13 mouse cellular contexts compared by ENCODE assay signal in genomic region chr6:50053086-50053485, GRCm38 (mm10). TPM values are rescaled to one million over a fixed set of nuclear protein-coding genes. Genes with fewer than 3 reads are reported as not detected.
A peak's percentile ranks its signal among the peaks of the same experiment; 100 is the strongest.
DNase-seq lines count a peak whose midpoint lies in the region; ATAC-seq lines count a peak whose summit lies in the region.
"Had no signal": no experiment of that assay in that cellular context is flagged by ENCODE, and none has a peak within 500 bp of the region (broad histone marks: within the 10 kb centered on the region; RNA-seq: fewer than 3 reads in every experiment).

No protein-coding gene starts in this region.

- H3K4me1 ChIP-seq in forebrain, embryonic 10.5 days, result peaks cover 14% of the 10 kb centered on the region
- H3K4me1 ChIP-seq: liver, embryonic 15.5 days had no signal

- 78% methylated on average over 2 of the region's 2 CpGs for WGBS in forebrain, embryonic 10.5 days

- DNase-seq in cerebellum, postnatal 10 days, result peak; percentile 18 to 29
- DNase-seq in kidney, postnatal 10 days, result peak; percentile 38
- DNase-seq in kidney, adult 11 months, result no peak
- DNase-seq in NIH3T3 (ENCODE audit: low read depth), result peak; percentile 29
- peak; percentile 46 for DNase-seq in fibroblast of lung, adult 2 months (ENCODE audit: low read depth)
- no peak for DNase-seq in forebrain, embryonic 10.5 days (ENCODE audit: extremely low spot score, low spot score)
- DNase-seq: cerebellum, postnatal 36 days; forebrain, postnatal 0 days; right cerebral cortex, postnatal 14 days had no signal

- no peaks in the 10 kb centered on the region for H3K9me3 ChIP-seq in forebrain, embryonic 10.5 days
- H3K9me3 ChIP-seq: embryonic facial prominence, embryonic 15.5 days; liver, embryonic 15.5 days had no signal

- no peak for ATAC-seq in cerebellum, adult (ENCODE audit: insufficient number of reproducible peaks, low FRiP score, low TSS enrichment)
- ATAC-seq in megakaryocyte progenitor cell, adult 5-6 weeks (replicated peaks; ENCODE audit: poor library complexity), result no peak
- ATAC-seq: forebrain, postnatal 0 days had no signal

- H3K27me3 ChIP-seq in forebrain, embryonic 10.5 days (ENCODE audit: poor library complexity, severe bottlenecking), result no peaks in the 10 kb centered on the region
- H3K27me3 ChIP-seq: embryonic facial prominence, embryonic 15.5 days; liver, embryonic 15.5 days had no signal

- H3K4me3 ChIP-seq in forebrain, embryonic 10.5 days, result no peak overlapping the region
- H3K4me3 ChIP-seq: embryonic facial prominence, embryonic 15.5 days; liver, embryonic 15.5 days had no signal

- no peak overlapping the region for H3K27ac ChIP-seq in forebrain, embryonic 10.5 days
- H3K27ac ChIP-seq: embryonic facial prominence, embryonic 15.5 days; liver, embryonic 15.5 days had no signal

- no peaks in the 10 kb centered on the region for H3K36me3 ChIP-seq in forebrain, embryonic 10.5 days (replicated peaks)
- H3K36me3 ChIP-seq: embryonic facial prominence, embryonic 15.5 days; liver, embryonic 15.5 days had no signal

RNA-seq across cellular contexts. Expression of gene Mpp6, which starts 57.0 kb away (rescaled TPM):
- total RNA-seq in megakaryocyte progenitor cell, adult 5-6 weeks (2015), result 179 and 186 TPM in 2 replicates
- 278 and 339 TPM in 2 replicates for total RNA-seq in megakaryocyte progenitor cell, adult 5-6 weeks (2017)
- 73.6 and 75.0 TPM in 2 replicates for polyA plus RNA-seq in forebrain, embryonic 10.5 days (2016; fragmentation: Nextera tagmentation; extraction: Ambion mirVana)

Comparison
In these comparisons a context has a peak if more than half of its experiments do, and no peak if none do; other contexts are left out.
1. DNase-seq: peak in cerebellum, postnatal 10 days (2 of 2), kidney, postnatal 10 days (single experiment), NIH3T3 (single experiment) and fibroblast of lung, adult 2 months (single experiment); none in kidney, adult 11 months (single experiment) and forebrain, embryonic 10.5 days (single experiment).